Mouse (Mus musculus) embryonic facial prominence, embryonic 10.5 days (tissue): ENCODE results near the gene Nt5c2. TPM values are rescaled to one million over a fixed set of nuclear protein-coding genes. Genes with fewer than 3 reads are reported as not detected.

Experiments used
- DNase-seq: peaks from one replicate; pipeline ENCODE4 v3.0.0-alpha.2; 2017; ENCODE audit warnings: low spot score
- H3K27ac ChIP-seq: fragments of 300-500 bp; sonication (generic); replicated peaks from 2 replicates; pipeline ENCODE4 v1.5.1; 2016; ENCODE audit warnings: mild to moderate bottlenecking
- H3K27me3 ChIP-seq: fragments of 300-500 bp; sonication (generic); replicated peaks from 2 replicates; pipeline ENCODE4 v1.6.1; 2016; ENCODE audit warnings: low read depth, mild to moderate bottlenecking; ENCODE audit not compliant: poor library complexity, severe bottlenecking
- H3K36me3 ChIP-seq: fragments of 300-500 bp; sonication (generic); replicated peaks from 2 replicates; pipeline ENCODE4 v1.6.1; 2016; ENCODE audit warnings: mild to moderate bottlenecking, moderate library complexity
- H3K4me1 ChIP-seq: fragments of 300-500 bp; sonication (generic); 2 replicates; pipeline ENCODE4 v1.6.1; 2016
- H3K4me3 ChIP-seq: fragments of 300-500 bp; sonication (generic); 2 replicates; pipeline ENCODE4 v1.5.1; 2016; ENCODE audit warnings: mild to moderate bottlenecking, moderate library complexity
- H3K9me3 ChIP-seq: fragments of 300-500 bp; sonication (generic); 2 replicates; pipeline ENCODE4 v1.6.1; 2016; ENCODE audit warnings: mild to moderate bottlenecking
- WGBS: fragments of 180-500 bp; shearing (Covaris S2); methylation state at CpG from one replicate; pipeline ENCODE4 v1.1.7; 2016; 5-methylcytosine and 5-hydroxymethylcytosine counted together
- polyA plus RNA-seq: library from polyadenylated mRNA; unstranded; fragments of >200 nt; fragmentation: Nextera tagmentation; extraction: Ambion mirVana; gene quantifications from 2 replicates; pipeline ENCODE4 v1.2.1, GENCODE M21; 2016

The Nt5c2 gene
- polyA plus RNA-seq, 1 experiment from 2014 or later, result 73.7 TPM

GRCm38 (mm10) chr19:46960101-46961046 is 54.6 kb downstream of the Nt5c2 start:
- no peak for DNase-seq
- peak overlapping the region; percentile 96 for H3K27ac ChIP-seq
- WGBS, result 77% methylated on average over 13 of the region's 13 CpGs

GRCm38 (mm10) chr19:46959536-46959935 is 55.4 kb downstream of the Nt5c2 start:
- H3K4me3 ChIP-seq, result no peak overlapping the region
- no peak for DNase-seq
- H3K36me3 ChIP-seq, result peaks cover 5% of the 10 kb centered on the region; the same call in 1 of the 2 replicates
- no peaks in the 10 kb centered on the region for H3K27me3 ChIP-seq
- H3K4me1 ChIP-seq, result peaks cover 42% of the 10 kb centered on the region
- H3K9me3 ChIP-seq, result no peaks in the 10 kb centered on the region
- WGBS, result 86% methylated on average over 3 of the region's 3 CpGs
- H3K27ac ChIP-seq, result no peak overlapping the region

More at GRCm38 (mm10) chr19:46960101-46961046, 54.6 kb downstream of the Nt5c2 start:
- Histone ChIP-seq H3K36me3 (peaks cover 5% of the 10 kb centered on the region; the same call in 1 of the 2 replicates), H3K9me3 (no peaks in the 10 kb centered on the region), H3K4me1 (peaks cover 42% of the 10 kb centered on the region), H3K27me3 (no peaks in the 10 kb centered on the region), H3K4me3 (peak overlapping the region; percentile 82)

- Histone ChIP-seq H3K9me3 (no peaks in the 10 kb centered on the region), H3K36me3 (peaks cover 5% of the 10 kb centered on the region; the same call in 1 of the 2 replicates), H3K27me3 (no peaks in the 10 kb centered on the region), H3K4me3 (no peak overlapping the region), H3K4me1 (peaks cover 42% of the 10 kb centered on the region), H3K27ac (no peak overlapping the region)
- WGBS, result 67% methylated on average over 3 of the region's 3 CpGs
- no peak for DNase-seq
Observed at GRCm38 (mm10) chr19:46958566-46958965, 56.4 kb downstream of the Nt5c2 start.

- Histone ChIP-seq H3K36me3 (peaks cover 6% of the 10 kb centered on the region), H3K27ac (no peak overlapping the region), H3K4me1 (peaks cover 39% of the 10 kb centered on the region), H3K27me3 (no peaks in the 10 kb centered on the region), H3K9me3 (no peaks in the 10 kb centered on the region), H3K4me3 (no peak overlapping the region)
- DNase-seq, result no peak
- WGBS, result 83% methylated on average over 4 of the region's 4 CpGs
Observed at GRCm38 (mm10) chr19:46957971-46958370, 57.0 kb downstream of the Nt5c2 start.

- H3K4me3 ChIP-seq, result no peak overlapping the region
- 93% methylated on average over 5 of the region's 5 CpGs for WGBS
- no peak for DNase-seq
Observed at GRCm38 (mm10) chr19:46957001-46957400, 58.0 kb downstream of the Nt5c2 start.

GRCm38 (mm10) chr19:46956410-46956809 is 58.5 kb downstream of the Nt5c2 start:
- H3K36me3 ChIP-seq, result peaks cover 11% of the 10 kb centered on the region
- no peak for DNase-seq
- no peak overlapping the region for H3K4me3 ChIP-seq
- H3K27ac ChIP-seq, result no peak overlapping the region
- WGBS, result 74% methylated on average over 2 of the region's 2 CpGs
- no peaks in the 10 kb centered on the region for H3K9me3 ChIP-seq
- H3K4me1 ChIP-seq, result peaks cover 31% of the 10 kb centered on the region
- H3K27me3 ChIP-seq, result no peaks in the 10 kb centered on the region

More at GRCm38 (mm10) chr19:46957001-46957400, 58.0 kb downstream of the Nt5c2 start:
- H3K36me3 ChIP-seq, result peaks cover 11% of the 10 kb centered on the region
- H3K27ac ChIP-seq, result no peak overlapping the region
- H3K9me3 ChIP-seq, result no peaks in the 10 kb centered on the region
- peaks cover 31% of the 10 kb centered on the region for H3K4me1 ChIP-seq
- no peaks in the 10 kb centered on the region for H3K27me3 ChIP-seq

GRCm38 (mm10) chr19:46955630-46956029 is 59.3 kb downstream of the Nt5c2 start:
- no peaks in the 10 kb centered on the region for H3K9me3 ChIP-seq
- peaks cover 24% of the 10 kb centered on the region for H3K4me1 ChIP-seq
- H3K27me3 ChIP-seq, result no peaks in the 10 kb centered on the region
- H3K4me3 ChIP-seq, result no peak overlapping the region
- no peak for DNase-seq
- H3K27ac ChIP-seq, result no peak overlapping the region
- H3K36me3 ChIP-seq, result peaks cover 14% of the 10 kb centered on the region
- WGBS, result 98% methylated on average over 4 of the region's 4 CpGs

- H3K36me3 ChIP-seq, result peaks cover 35% of the 10 kb centered on the region
- H3K4me3 ChIP-seq, result no peak overlapping the region
- no peak overlapping the region for H3K27ac ChIP-seq
- no peaks in the 10 kb centered on the region for H3K27me3 ChIP-seq
- DNase-seq, result no peak
- peaks cover 5% of the 10 kb centered on the region for H3K4me1 ChIP-seq
- WGBS, result 91% methylated on average over 3 of the region's 3 CpGs
- no peaks in the 10 kb centered on the region for H3K9me3 ChIP-seq
Observed at GRCm38 (mm10) chr19:46953536-46953935, 61.4 kb downstream of the Nt5c2 start.

GRCm38 (mm10) chr19:46952986-46953385 is 62.0 kb downstream of the Nt5c2 start:
- H3K4me1 ChIP-seq, result 0 out of 2 replicates have a peak, but pooled peaks cover under 1% of the 10 kb centered on the region
- no peaks in the 10 kb centered on the region for H3K27me3 ChIP-seq
- H3K9me3 ChIP-seq, result no peaks in the 10 kb centered on the region
- H3K27ac ChIP-seq, result no peak overlapping the region
- no peak overlapping the region for H3K4me3 ChIP-seq
- 64% methylated on average over 5 of the region's 5 CpGs for WGBS
- DNase-seq, result no peak
- peaks cover 38% of the 10 kb centered on the region for H3K36me3 ChIP-seq

GRCm38 (mm10) chr19:46944341-46944740 is 70.6 kb downstream of the Nt5c2 start:
- 90% methylated on average over 6 of the region's 6 CpGs for WGBS
- H3K4me1 ChIP-seq, result no peaks in the 10 kb centered on the region
- peaks cover 54% of the 10 kb centered on the region for H3K36me3 ChIP-seq
- H3K4me3 ChIP-seq, result no peak overlapping the region
- H3K27me3 ChIP-seq, result no peaks in the 10 kb centered on the region
- H3K9me3 ChIP-seq, result no peaks in the 10 kb centered on the region
- H3K27ac ChIP-seq, result no peak overlapping the region
- no peak for DNase-seq

- WGBS, result 46% methylated on average over 6 of the region's 6 CpGs
- Histone ChIP-seq H3K27ac (peak overlapping the region; percentile 54; the same call in 1 of the 2 replicates), H3K4me1 (peaks cover 18% of the 10 kb centered on the region)
Observed at GRCm38 (mm10) chr19:46937173-46937572, 77.8 kb downstream of the Nt5c2 start.

GRCm38 (mm10) chr19:46934025-46934424 is 80.9 kb downstream of the Nt5c2 start:
- no peak for DNase-seq
- H3K4me3 ChIP-seq, result no peak overlapping the region
- H3K4me1 ChIP-seq, result peaks cover 18% of the 10 kb centered on the region
- WGBS, result 92% methylated on average over 4 of the region's 4 CpGs
- H3K36me3 ChIP-seq, result 0 out of 2 replicates have a peak, but pooled peaks cover 5% of the 10 kb centered on the region
- no peaks in the 10 kb centered on the region for H3K9me3 ChIP-seq
- H3K27ac ChIP-seq, result no peak overlapping the region
- no peaks in the 10 kb centered on the region for H3K27me3 ChIP-seq

More at GRCm38 (mm10) chr19:46937173-46937572, 77.8 kb downstream of the Nt5c2 start:
- no peaks in the 10 kb centered on the region for H3K9me3 ChIP-seq
- peaks cover 14% of the 10 kb centered on the region for H3K36me3 ChIP-seq
- H3K27me3 ChIP-seq, result no peaks in the 10 kb centered on the region
- no peak overlapping the region for H3K4me3 ChIP-seq
- no peak for DNase-seq

- DNase-seq, result no peak
- H3K27me3 ChIP-seq, result no peaks in the 10 kb centered on the region
- H3K9me3 ChIP-seq, result no peaks in the 10 kb centered on the region
- 84% methylated on average over 5 of the region's 5 CpGs for WGBS
- H3K4me3 ChIP-seq, result no peak overlapping the region
- no peak overlapping the region for H3K27ac ChIP-seq
- H3K4me1 ChIP-seq, result peaks cover 11% of the 10 kb centered on the region
- H3K36me3 ChIP-seq, result 0 out of 2 replicates have a peak, but pooled peaks cover 2% of the 10 kb centered on the region
Observed at GRCm38 (mm10) chr19:46932608-46933007, 82.3 kb downstream of the Nt5c2 start.
